Mouse (Mus musculus) G1E (cell line): ENCODE measurements around the gene Fam208a. TPM values are rescaled to one million over a fixed set of nuclear protein-coding genes. Genes with fewer than 3 reads are reported as not detected.
A peak's percentile ranks its signal among the peaks of the same experiment; 100 is the strongest.

Experiments
- ATAC-seq: 2 replicates; pipeline ENCODE4 v1.8.0; 2016; ENCODE audit warnings: mild to moderate bottlenecking; ENCODE audit not compliant: insufficient number of reproducible peaks, poor library complexity, low FRiP score, severe bottlenecking; ENCODE audit errors: extremely low read depth
- DNase-seq: peaks from one replicate; pipeline ENCODE4 v3.0.0; 2012; ENCODE audit warnings: low spot score
- H3K27me3 ChIP-seq: 2 replicates; pipeline ENCODE4 v1.6.1; 2012; ENCODE audit warnings: mild to moderate bottlenecking, low read length, inconsistent platforms; ENCODE audit not compliant: insufficient read depth
- H3K36me3 ChIP-seq: replicated peaks from 2 replicates; pipeline ENCODE3; 2012; ENCODE audit warnings: mild to moderate bottlenecking, inconsistent platforms
- H3K4me1 ChIP-seq: 2 replicates; pipeline ENCODE4 v1.6.1; 2012; ENCODE audit warnings: low read depth, low read length, inconsistent platforms, mixed read lengths; ENCODE audit not compliant: insufficient read depth
- H3K4me3 ChIP-seq: 2 replicates; pipeline ENCODE4 v1.5.1; 2012; ENCODE audit warnings: low read depth, mild to moderate bottlenecking, inconsistent platforms, low read length, moderate library complexity, mixed read lengths
- H3K9me3 ChIP-seq: replicated peaks from 2 replicates; pipeline ENCODE4 v1.6.1; 2012; ENCODE audit warnings: inconsistent platforms
- CTCF ChIP-seq: IDR thresholded peaks from 2 replicates; pipeline ENCODE4 v1.5.1; 2012; ENCODE audit warnings: low read depth, low read length, inconsistent platforms, mixed read lengths
- GATA1 ChIP-seq: IDR thresholded peaks from 2 replicates; pipeline ENCODE4 v1.6.1; 2012; ENCODE audit warnings: borderline replicate concordance, low read length, inconsistent platforms, mixed read lengths
- GATA2 ChIP-seq: IDR thresholded peaks from 2 replicates; pipeline ENCODE4 v1.6.1; 2012; ENCODE audit warnings: low read depth, low read length, inconsistent platforms, borderline replicate concordance
- POLR2AphosphoS5 ChIP-seq: IDR thresholded peaks from 2 replicates; pipeline ENCODE4 v1.6.1; 2012; ENCODE audit warnings: low read depth, low read length, inconsistent platforms; ENCODE audit not compliant: insufficient replicate concordance
- TAL1 ChIP-seq: conservative IDR thresholded peaks from 2 replicates; pipeline ENCODE4 v1.6.1; 2012; ENCODE audit warnings: low read depth, low read length, inconsistent platforms, mixed read lengths
- polyA plus RNA-seq: library from polyadenylated mRNA; stranded (reverse); fragments of >175 nt; gene quantifications from 2 replicates; pipeline ENCODE4 v1.2.3, GENCODE M21; 2012
- total RNA-seq, 2 experiments: library from RNA; stranded (forward) in 1 of 2; stranded (reverse) in 1 of 2; fragments of 200-1000 nt in 1 of 2; fragments of >200 nt in 1 of 2; fragmentation: Nextera tagmentation in 1 of 2; gene quantifications; 2 replicates each; pipeline ENCODE4 v1.2.3; 2014 to 2017

Gene Fam208a
- total and polyA plus RNA-seq, 3 experiments: 4.2 to 103 (median 70.0) TPM

DNA sequence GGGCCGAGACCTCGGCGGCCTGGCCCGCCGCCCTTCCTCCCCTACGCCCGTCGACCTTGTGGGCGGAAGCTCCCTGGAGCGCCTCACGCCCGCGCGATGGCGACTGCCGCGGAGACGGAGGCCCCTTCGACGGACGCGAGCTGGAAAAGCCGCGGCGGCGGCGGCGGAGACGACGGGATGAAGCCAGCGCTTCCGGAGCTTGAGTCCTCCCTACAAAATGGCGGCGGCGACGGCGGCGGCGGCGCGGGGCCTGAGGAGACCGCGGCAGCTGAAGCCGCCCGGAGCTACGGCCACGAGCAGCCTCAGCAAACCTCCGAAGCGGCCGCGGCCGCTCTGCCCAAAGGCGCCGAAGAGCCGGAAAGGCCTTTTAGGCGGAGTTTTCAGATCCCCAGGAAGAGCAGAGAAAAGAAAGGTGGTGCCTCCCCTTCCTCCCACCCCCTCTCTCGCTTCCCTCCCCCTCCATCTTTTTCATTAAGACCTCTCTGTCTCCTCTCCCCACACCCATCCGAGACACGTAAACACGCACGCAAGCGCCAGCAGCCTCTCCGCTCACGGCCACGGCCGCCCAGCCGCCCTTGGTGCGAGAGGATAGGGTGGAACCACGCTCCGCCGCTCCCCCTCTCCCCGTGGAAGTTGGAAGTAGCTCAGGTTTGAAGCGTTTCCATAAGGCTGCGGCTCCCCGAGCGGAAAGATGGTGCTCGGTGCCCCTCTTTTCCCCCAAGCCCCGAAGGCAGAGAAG lies 508 bp downstream of the Fam208a start:
- TF ChIP-seq POLR2AphosphoS5 (no peak), GATA2 (no peak), GATA1 (no peak), TAL1 (no peak), CTCF (no peak)
- DNase-seq (peak; percentile 66), ATAC-seq (peak; percentile 91)
- Histone ChIP-seq H3K27me3 (no peaks in the 10 kb centered on the region), H3K9me3 (peaks cover 12% of the 10 kb centered on the region), H3K4me1 (peaks cover 10% of the 10 kb centered on the region), H3K4me3 (peak overlapping the region; percentile 80), H3K36me3 (peaks cover 27% of the 10 kb centered on the region)

DNA sequence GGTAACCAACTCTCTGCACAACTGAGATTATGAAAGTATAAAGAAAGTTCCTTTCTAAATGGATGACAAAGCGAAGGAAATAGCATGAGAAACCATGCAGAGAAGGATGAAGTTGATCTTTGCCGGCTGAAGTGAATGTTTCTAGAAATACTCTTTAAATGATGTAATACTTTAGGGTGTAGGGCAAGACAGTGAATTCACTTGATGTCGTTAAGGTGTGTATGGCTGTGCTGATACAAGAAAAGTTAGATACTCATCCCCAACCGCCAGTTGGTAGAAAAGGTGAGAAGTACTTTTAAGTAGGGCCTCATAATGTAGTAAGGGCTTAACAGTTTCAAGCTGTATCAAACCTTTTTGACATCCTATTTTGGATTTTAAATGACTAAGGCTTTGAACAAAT lies 1.6 kb downstream of the Fam208a start:
- no peak for TF ChIP-seq TAL1
- no peak for TF ChIP-seq CTCF
- TF ChIP-seq GATA2: no peak
- no peak for TF ChIP-seq GATA1
- peaks cover 7% of the 10 kb centered on the region for H3K9me3 ChIP-seq
- no peaks in the 10 kb centered on the region for H3K27me3 ChIP-seq
- ATAC-seq: no peak
- peaks cover 33% of the 10 kb centered on the region for H3K36me3 ChIP-seq
- peak overlapping the region; percentile 80 for H3K4me3 ChIP-seq
- no peak for DNase-seq
- peaks cover 18% of the 10 kb centered on the region for H3K4me1 ChIP-seq

DNA sequence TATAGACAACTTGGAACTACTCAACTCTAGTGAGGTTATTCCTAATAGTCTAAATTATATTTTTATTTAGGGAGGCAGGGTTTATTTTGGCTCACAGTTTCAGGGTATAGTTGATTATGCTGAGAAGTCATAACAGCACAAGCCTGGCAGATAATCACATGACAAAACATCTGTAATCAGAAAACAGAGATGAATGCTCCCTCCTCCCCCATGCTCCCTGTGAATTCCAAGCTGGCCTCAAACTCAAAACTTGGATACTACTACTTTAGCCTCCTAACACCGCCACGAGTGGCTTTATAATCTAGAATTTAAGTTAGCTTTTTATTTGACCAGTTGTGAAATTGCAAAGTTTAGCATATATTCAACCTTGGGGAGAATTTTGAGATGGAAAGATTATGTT lies 3.4 kb downstream of the Fam208a start:
- TF ChIP-seq GATA2: no peak
- TF ChIP-seq POLR2AphosphoS5: no peak
- no peak for TF ChIP-seq CTCF
- no peak for TF ChIP-seq GATA1
- no peak for TF ChIP-seq TAL1
- peaks cover 28% of the 10 kb centered on the region for H3K4me1 ChIP-seq
- H3K4me3 ChIP-seq: no peak overlapping the region
- H3K27me3 ChIP-seq: no peaks in the 10 kb centered on the region
- DNase-seq (no peak), ATAC-seq (no peak)
- H3K9me3 ChIP-seq: peaks cover 7% of the 10 kb centered on the region
- H3K36me3 ChIP-seq: peaks cover 48% of the 10 kb centered on the region

DNA sequence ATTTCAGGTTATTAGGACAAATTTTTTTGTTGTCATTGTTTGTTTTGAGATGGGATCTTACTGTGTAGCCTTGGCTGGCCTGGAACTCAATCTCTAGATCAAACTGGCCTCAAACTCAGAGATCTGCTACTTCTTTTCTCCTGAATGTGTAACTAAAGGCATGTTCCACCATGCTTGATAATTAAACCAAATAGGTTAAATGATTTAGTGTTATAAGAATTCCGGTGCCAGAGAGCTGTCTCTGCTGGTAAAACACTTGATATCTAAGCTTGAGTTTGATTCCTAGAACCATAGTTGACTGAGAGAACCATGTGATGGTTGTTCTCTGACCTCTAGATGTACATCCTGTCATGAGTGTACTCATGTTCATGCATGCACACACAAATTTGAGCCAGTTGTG lies 7.5 kb downstream of the Fam208a start:
- DNase-seq: no peak
- Histone ChIP-seq H3K27me3 (no peaks in the 10 kb centered on the region), H3K9me3 (no peaks in the 10 kb centered on the region), H3K4me3 (no peak overlapping the region), H3K4me1 (peaks cover 23% of the 10 kb centered on the region), H3K36me3 (peaks cover 56% of the 10 kb centered on the region)
- no peak for ATAC-seq
- TF ChIP-seq POLR2AphosphoS5 (no peak), GATA2 (no peak), TAL1 (no peak), GATA1 (no peak), CTCF (no peak)

DNA sequence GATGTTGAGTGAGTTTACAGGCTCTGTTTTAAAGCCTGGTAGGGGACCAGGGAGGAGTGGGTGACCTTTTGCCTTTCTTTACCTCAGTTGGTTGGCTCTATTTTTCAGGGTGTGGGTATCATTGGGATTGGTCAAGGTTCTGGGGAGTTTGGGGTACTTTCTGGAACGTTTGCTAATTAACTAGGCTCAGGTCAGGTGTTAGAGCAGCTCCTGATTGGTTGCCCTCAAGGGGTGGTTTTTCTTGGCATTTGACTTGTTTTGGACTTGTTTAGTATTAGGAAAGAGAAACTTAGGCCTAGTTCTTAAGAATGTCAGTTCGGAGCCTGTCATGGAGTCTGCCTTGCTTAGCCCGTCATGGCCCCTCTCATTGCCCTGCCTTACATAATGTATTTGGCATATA lies 8.2 kb downstream of the Fam208a start:
- Histone ChIP-seq H3K36me3 (peaks cover 52% of the 10 kb centered on the region), H3K4me3 (no peak overlapping the region), H3K4me1 (peaks cover 23% of the 10 kb centered on the region), H3K27me3 (no peaks in the 10 kb centered on the region), H3K9me3 (no peaks in the 10 kb centered on the region)
- no peak for DNase-seq
- TF ChIP-seq TAL1 (no peak), POLR2AphosphoS5 (no peak), GATA2 (no peak), GATA1 (no peak), CTCF (no peak)
- no peak for ATAC-seq

DNA sequence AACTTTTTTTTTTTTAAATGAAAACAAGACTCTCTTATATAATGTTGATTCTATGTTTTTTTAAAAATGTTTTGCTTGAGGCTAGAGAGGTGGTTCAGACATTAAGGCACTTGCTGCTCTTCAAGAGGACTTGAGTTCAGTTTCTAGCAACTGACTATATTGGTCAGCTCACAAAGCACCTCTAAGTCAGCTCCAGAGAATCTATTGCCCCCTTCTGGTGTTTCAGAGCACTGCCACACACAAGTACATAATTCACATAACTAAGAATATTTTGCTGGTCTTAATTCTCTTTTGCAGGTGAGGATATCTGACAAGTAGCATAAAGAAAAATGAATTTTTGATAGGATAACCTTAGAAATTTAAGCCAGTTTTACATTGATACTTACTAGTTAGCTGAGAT lies 12.3 kb downstream of the Fam208a start:
- peaks cover 61% of the 10 kb centered on the region for H3K36me3 ChIP-seq

More for the DNA sequence above, 12.3 kb downstream of the Fam208a start:
- Histone ChIP-seq H3K4me1 (peaks cover 9% of the 10 kb centered on the region; the same call in 1 of the 2 replicates), H3K27me3 (no peaks in the 10 kb centered on the region), H3K9me3 (no peaks in the 10 kb centered on the region), H3K4me3 (no peak overlapping the region)
- TF ChIP-seq POLR2AphosphoS5: no peak
- no peak for TF ChIP-seq GATA2
- TF ChIP-seq CTCF: no peak
- no peak for TF ChIP-seq GATA1
- TF ChIP-seq TAL1: no peak
- no peak for DNase-seq
- ATAC-seq: no peak
